Mouse (Mus musculus) spleen, adult 2 months (tissue): ENCODE measurements around the gene Mbnl1.

ENCODE experiments used
- CTCF ChIP-seq: fragments of 200-500 bp; IDR thresholded peaks from 2 replicates; pipeline ENCODE4 v1.5.1; 2011; ENCODE audit warnings: mild to moderate bottlenecking, inconsistent platforms; ENCODE audit not compliant: insufficient read depth, insufficient read length, insufficient replicate concordance; ENCODE audit errors: extremely low read depth
- POLR2A ChIP-seq: fragments of 200-500 bp; IDR thresholded peaks from 2 replicates; pipeline ENCODE4 v1.6.1; 2011; ENCODE audit warnings: low read depth, low read length, inconsistent platforms

- TF ChIP-seq CTCF (no peak), POLR2A (no peak)
These were observed 79.0 kb downstream of the Mbnl1 start for GRCm38 (mm10) chr3:60551650-60552049.
